Mouse (Mus musculus) lung, adult 2 months (tissue): ENCODE measurements around the gene Gpr108.

Source experiments
- CTCF ChIP-seq: fragments of 200-500 bp; IDR thresholded peaks from 2 replicates; pipeline ENCODE4 v1.5.1; 2011; ENCODE audit warnings: mild to moderate bottlenecking, low read length, control low read depth; ENCODE audit not compliant: insufficient read depth
- POLR2A ChIP-seq: fragments of 200-500 bp; IDR thresholded peaks from 2 replicates; pipeline ENCODE4 v1.6.1; 2011; ENCODE audit warnings: low read depth, mild to moderate bottlenecking, control low read depth, low read length, borderline replicate concordance; ENCODE audit errors: extremely low read depth

- TF ChIP-seq POLR2A (no peak), CTCF (no peak)
Observed at GRCm38 (mm10) chr17:57235803-57236202, 12.4 kb downstream of the Gpr108 start.
